Comparison of ENCODE assay signal across 10 mouse cellular contexts in genomic region chr19:57241363-57242192, GRCm38 (mm10).
DNase-seq lines count a peak whose midpoint lies in the region; ATAC-seq and TF ChIP-seq lines count a peak whose summit lies in the region.
"Had no signal": no experiment of that assay in that cellular context is flagged by ENCODE, and none has a peak within 500 bp of the region (broad histone marks: within the 10 kb centered on the region; RNA-seq: fewer than 3 reads in every experiment).

No protein-coding gene starts in this region.

- H3K4me2 ChIP-seq in liver, embryonic 12.5 days = no peak overlapping the region
- no peak overlapping the region for H3K4me2 ChIP-seq in midbrain, postnatal 0 days (ENCODE audit: low read depth, low read length, poor library complexity, severe bottlenecking)
- no peak overlapping the region for H3K4me2 ChIP-seq in forebrain, embryonic 15.5 days (replicated peaks)

- ATAC-seq in liver, embryonic 12.5 days = no peak
- no peak for ATAC-seq in midbrain, postnatal 0 days (ENCODE audit: low FRiP score)
- ATAC-seq in forebrain, embryonic 15.5 days (replicated peaks) = no peak
- ATAC-seq: activated CD4-positive, CD25-positive, alpha-beta regulatory T cell, adult 4 months had no signal

- H3K4me1 ChIP-seq in liver, adult 2 months (ENCODE audit: control insufficient read depth, insufficient read depth, low read length) = peaks cover 8% of the 10 kb centered on the region
- no peaks in the 10 kb centered on the region for H3K4me1 ChIP-seq in liver, embryonic 12.5 days
- H3K4me1 ChIP-seq in midbrain, postnatal 0 days (ENCODE audit: insufficient read depth, low read length) = no peaks in the 10 kb centered on the region
- H3K4me1 ChIP-seq in forebrain, embryonic 15.5 days = peaks cover 33% of the 10 kb centered on the region

- 41% methylated on average over 10 of the region's 10 CpGs for WGBS in liver, adult 2 months
- 53% methylated on average over 10 of the region's 10 CpGs for WGBS in liver, embryonic 12.5 days (ENCODE audit: insufficient replicate concordance)
- WGBS in midbrain, postnatal 0 days = 61% methylated on average over 10 of the region's 10 CpGs
- WGBS in forebrain, embryonic 15.5 days = 74% methylated on average over 10 of the region's 10 CpGs

- H3K36me3 ChIP-seq in liver, adult 2 months (ENCODE audit: control insufficient read depth, insufficient read depth, low read length) = no peaks in the 10 kb centered on the region
- no peaks in the 10 kb centered on the region for H3K36me3 ChIP-seq in liver, embryonic 12.5 days
- H3K36me3 ChIP-seq in midbrain, postnatal 0 days (ENCODE audit: insufficient read depth, low read length) = no peaks in the 10 kb centered on the region
- H3K36me3 ChIP-seq in forebrain, embryonic 15.5 days = no peaks in the 10 kb centered on the region

- H3K27me3 ChIP-seq in liver, adult 2 months (ENCODE audit: control insufficient read depth, insufficient read depth, low read length) = no peaks in the 10 kb centered on the region
- H3K27me3 ChIP-seq in liver, embryonic 12.5 days (replicated peaks) = no peaks in the 10 kb centered on the region
- no peaks in the 10 kb centered on the region for H3K27me3 ChIP-seq in midbrain, postnatal 0 days (ENCODE audit: insufficient read depth, low read length)
- H3K27me3 ChIP-seq in forebrain, embryonic 15.5 days = no peaks in the 10 kb centered on the region

- no peak overlapping the region for H3K9ac ChIP-seq in liver, adult 2 months (ENCODE audit: low read depth, low read length)
- H3K9ac ChIP-seq in liver, embryonic 12.5 days = no peak overlapping the region
- no peak overlapping the region for H3K9ac ChIP-seq in midbrain, postnatal 0 days (replicated peaks; ENCODE audit: low read length, poor library complexity, severe bottlenecking)
- H3K9ac ChIP-seq in forebrain, embryonic 15.5 days (replicated peaks) = no peak overlapping the region

- H3K4me3 ChIP-seq in liver, adult 2 months (ENCODE audit: insufficient read depth, low read depth, low read length) = no peak overlapping the region
- H3K4me3 ChIP-seq in liver, embryonic 12.5 days = no peak overlapping the region
- no peak overlapping the region for H3K4me3 ChIP-seq in midbrain, postnatal 0 days (ENCODE audit: low read depth, low read length)
- H3K4me3 ChIP-seq in forebrain, embryonic 15.5 days = no peak overlapping the region

- DNase-seq in embryo, embryonic 11.5 days (ENCODE audit: low read depth, low spot score) = peak; percentile 29
- DNase-seq in embryo, embryonic 11 days = no peak
- peak; percentile 70 for DNase-seq in liver, adult 2 months (ENCODE audit: extremely low read depth, low read depth, low spot score)
- DNase-seq in cerebellum, postnatal 36 days = peak; percentile 50 to 57
- peak; percentile 42 for DNase-seq in midbrain, postnatal 0 days (ENCODE audit: low spot score)
- no peak for DNase-seq in embryo, embryonic 10 days (ENCODE audit: low spot score)
- DNase-seq: heart, postnatal 36 days had no signal

- no peak for TF ChIP-seq CTCF in liver, adult 2 months (IDR thresholded peaks at IDR 0.05; ENCODE audit: low read depth, low read length)
- no peak for TF ChIP-seq CTCF in midbrain, postnatal 0 days (IDR thresholded peaks at IDR 0.05)

- H3K27ac ChIP-seq in liver, adult 2 months (replicated peaks; ENCODE audit: insufficient read depth, low read depth, low read length) = no peak overlapping the region
- H3K27ac ChIP-seq in liver, embryonic 12.5 days = no peak overlapping the region
- 0 out of 2 replicates have a peak overlapping the region, but pooled peaks have one; percentile 9 for H3K27ac ChIP-seq in midbrain, postnatal 0 days (ENCODE audit: low read depth, low read length)
- no peak overlapping the region for H3K27ac ChIP-seq in forebrain, embryonic 15.5 days (replicated peaks)

- H3K9me3 ChIP-seq in liver, embryonic 12.5 days (replicated peaks) = no peaks in the 10 kb centered on the region
- no peaks in the 10 kb centered on the region for H3K9me3 ChIP-seq in midbrain, postnatal 0 days (ENCODE audit: low read length)
- H3K9me3 ChIP-seq in forebrain, embryonic 15.5 days = no peaks in the 10 kb centered on the region

- TF ChIP-seq POLR2A in liver, adult 2 months (IDR thresholded peaks at IDR 0.05; ENCODE audit: extremely low read depth, insufficient read depth, low read length) = no peak

- H3K79me2 ChIP-seq in liver, adult 2 months (ENCODE audit: control insufficient read depth, insufficient read depth, low read length) = no peaks in the 10 kb centered on the region

Comparison
In these comparisons a context has a peak if more than half of its experiments do, and no peak if none do; other contexts are left out.
1. DNase-seq: peak in embryo, embryonic 11.5 days (single experiment), liver, adult 2 months (single experiment), cerebellum, postnatal 36 days (2 of 2) and midbrain, postnatal 0 days (single experiment); none in embryo, embryonic 11 days (single experiment) and embryo, embryonic 10 days (single experiment).